Mouse (Mus musculus): ENCODE data around the gene B230219D22Rik.

The B230219D22Rik gene

GRCm38 (mm10) chr13:55727120-55727838 is 34.4 kb downstream of the B230219D22Rik start, which contains the start of gene Pcbd2:
Pcbd2 (plus strand) TSS chr13:55727368.
- DNase-seq = peak; percentile 89

DNA sequence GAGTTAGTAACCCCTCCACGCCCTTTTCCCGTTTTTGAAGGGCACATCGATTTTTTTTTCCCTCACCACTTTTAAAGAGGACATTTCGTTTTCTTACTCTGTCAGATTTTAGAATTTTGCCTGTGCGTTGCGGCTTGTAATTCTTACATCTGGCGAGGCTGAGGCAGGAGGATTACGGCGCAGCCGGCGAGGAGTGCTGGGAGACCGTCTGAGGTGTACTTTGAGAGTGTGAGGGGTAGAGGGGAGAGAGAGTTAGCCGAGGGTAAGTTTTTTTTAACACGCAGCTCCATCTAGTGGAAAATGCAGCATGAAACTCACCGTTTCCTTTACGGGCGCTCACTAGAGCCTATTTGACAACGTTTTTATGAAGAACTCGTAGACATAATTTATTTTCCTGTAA is 34.9 kb downstream of the B230219D22Rik start:
- DNase-seq = peak; percentile 72

- DNase-seq = no peak
These were observed 37.8 kb downstream of the B230219D22Rik start for GRCm38 (mm10) chr13:55730716-55731115.

GRCm38 (mm10) chr13:55732121-55732520 is 39.2 kb downstream of the B230219D22Rik start:
- DNase-seq = no peak

- peak; percentile 17 for DNase-seq
These were observed 40.9 kb downstream of the B230219D22Rik start for GRCm38 (mm10) chr13:55733628-55734502.

- no peak for DNase-seq
These were observed 45.0 kb downstream of the B230219D22Rik start for GRCm38 (mm10) chr13:55737885-55738284.

- DNase-seq = no peak
These were observed 49.4 kb downstream of the B230219D22Rik start for GRCm38 (mm10) chr13:55742306-55742705.
